Mouse (Mus musculus): ENCODE measurements around the gene Slc39a11. TPM values are rescaled to one million over a fixed set of nuclear protein-coding genes. Genes with fewer than 3 reads are reported as not detected.

Slc39a11 gene
- total and polyA plus RNA-seq, 3 experiments: 43.2 to 54.4 (median 51.0) TPM

DNA sequence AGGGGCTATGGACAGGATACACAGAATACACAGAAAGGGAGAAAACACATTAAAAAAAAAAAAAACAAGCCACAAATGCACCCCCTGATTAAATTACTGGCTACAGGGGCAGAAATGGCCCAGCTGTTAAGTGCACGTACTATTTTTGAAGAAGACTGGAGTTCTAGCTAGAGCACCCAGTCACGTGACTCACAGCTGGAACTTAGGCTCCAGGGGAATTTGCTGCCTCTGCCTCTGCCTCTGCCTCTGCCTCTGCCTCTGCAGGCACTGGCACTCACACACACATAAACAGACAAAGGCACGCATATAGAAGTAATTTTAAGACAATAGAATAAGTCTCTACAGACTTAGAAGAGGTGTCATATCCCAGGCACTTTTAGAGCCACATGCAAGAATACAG, 224.4 kb downstream of the Slc39a11 start:
- H3K4me1 ChIP-seq (ENCODE audit: control insufficient read depth in 1 of 2, insufficient read depth in 2 of 2): peaks cover 0 to 20% of the 10 kb centered on the region in 2 experiments; a peak in 2 of 4 replicates
- TF ChIP-seq JUND (conservative IDR thresholded peaks at IDR 0.05; ENCODE audit: low read depth, low read length) (no peak), HCFC1 (IDR thresholded peaks at IDR 0.05; ENCODE audit: low read depth, low read length) (no peak), ZC3H11A (IDR thresholded peaks at IDR 0.05; ENCODE audit: low read depth, low read length) (no peak), USF2 (conservative IDR thresholded peaks at IDR 0.05; ENCODE audit: low read depth, low read length) (no peak), ZKSCAN1 (IDR thresholded peaks at IDR 0.05; ENCODE audit: borderline replicate concordance, low read depth, low read length) (no peak), EP300 (IDR thresholded peaks at IDR 0.05; ENCODE audit: low read length) (no peak), MEF2A (IDR thresholded peaks at IDR 0.05; ENCODE audit: borderline replicate concordance, low read depth, low read length) (no peak), TBP (conservative IDR thresholded peaks at IDR 0.05; ENCODE audit: low read depth, low read length) (no peak), TCF12 (IDR thresholded peaks at IDR 0.05; ENCODE audit: low read depth, low read length) (no peak), SIN3A (IDR thresholded peaks at IDR 0.05; ENCODE audit: low read length) (no peak), CTCF (conservative IDR thresholded peaks at IDR 0.05 in 1 of 2, IDR thresholded peaks at IDR 0.05 in 1 of 2; ENCODE audit: low read depth in 2 of 2, low read length in 2 of 2) (no peak), MXI1 (IDR thresholded peaks at IDR 0.05; ENCODE audit: low read depth, low read length) (no peak)
- no peaks in the 10 kb centered on the region for H3K27me3 ChIP-seq (replicated peaks)
- H3K36me3 ChIP-seq (replicated peaks in 1 of 2; ENCODE audit: control insufficient read depth in 1 of 2, insufficient read depth in 1 of 2, low read length in 1 of 2): peaks cover 5 to 52% of the 10 kb centered on the region in 2 experiments
- in situ Hi-C loops (cut with MboI; ENCODE audit: low pct_ligation_motif_present, low pct_unique_long_range_greater_than_20kb, low sequenced_read_pairs) (no loop called here), dilution Hi-C loops (cut with MboI; ENCODE audit: extremely low pct_ligation_motif_present, extremely low pct_unique_long_range_greater_than_20kb, low sequenced_read_pairs) (no loop called here)
- no peak overlapping the region for H3K9ac ChIP-seq (ENCODE audit: insufficient read depth, low read depth)
- no peak overlapping the region for H3K4me2 ChIP-seq (ENCODE audit: insufficient read depth, low read depth, poor library complexity, severe bottlenecking)
- no peak overlapping the region for H3K27ac ChIP-seq (ENCODE audit: insufficient read depth, low read depth)
- peaks cover 2% of the 10 kb centered on the region for H3K9me3 ChIP-seq (replicated peaks; ENCODE audit: low read length)
- no peak for DNase-seq (ENCODE audit: extremely low read depth)
- no peaks in the 10 kb centered on the region for H3K79me2 ChIP-seq (replicated peaks; ENCODE audit: control insufficient read depth, extremely low read depth, insufficient read depth, poor library complexity, severe bottlenecking)
- no peak overlapping the region for H3K4me3 ChIP-seq (replicated peaks in 1 of 3; ENCODE audit: low read depth in 2 of 3, low read length in 2 of 3, poor library complexity in 1 of 3)

DNA sequence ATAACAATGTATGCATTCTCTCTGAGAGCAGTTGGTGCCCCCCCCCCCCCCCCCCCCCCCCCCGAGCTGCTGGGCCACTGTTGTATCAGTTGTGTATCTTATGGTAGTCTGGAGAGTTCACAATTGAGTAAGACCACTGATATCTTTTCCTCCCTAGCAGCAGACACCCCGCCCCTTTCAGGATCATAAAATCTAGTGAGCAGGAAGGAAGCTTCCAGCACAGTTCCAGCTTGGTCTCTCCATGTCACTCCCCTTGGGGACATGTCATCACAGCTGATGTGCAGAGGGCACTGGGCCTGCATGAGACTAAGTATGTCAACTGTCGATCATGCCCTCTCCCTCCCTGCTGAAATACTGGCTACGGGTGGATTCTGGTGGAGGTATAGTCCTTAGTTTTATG, 225.1 kb downstream of the Slc39a11 start:
- in situ Hi-C loops (cut with MboI; ENCODE audit: low pct_ligation_motif_present, low pct_unique_long_range_greater_than_20kb, low sequenced_read_pairs): no loop called here
- peaks cover 7 to 54% of the 10 kb centered on the region in 2 experiments for H3K36me3 ChIP-seq (replicated peaks in 1 of 2; ENCODE audit: control insufficient read depth in 1 of 2, insufficient read depth in 1 of 2, low read length in 1 of 2)
- peaks cover 2% of the 10 kb centered on the region for H3K9me3 ChIP-seq (replicated peaks; ENCODE audit: low read length)
- no peaks in the 10 kb centered on the region for H3K79me2 ChIP-seq (replicated peaks; ENCODE audit: control insufficient read depth, extremely low read depth, insufficient read depth, poor library complexity, severe bottlenecking)
- H3K4me3 ChIP-seq (replicated peaks in 1 of 3; ENCODE audit: low read depth in 2 of 3, low read length in 2 of 3, poor library complexity in 1 of 3): no peak overlapping the region
- peaks cover 0 to 20% of the 10 kb centered on the region in 2 experiments; a peak in 2 of 4 replicates for H3K4me1 ChIP-seq (ENCODE audit: control insufficient read depth in 1 of 2, insufficient read depth in 2 of 2)
- H3K27ac ChIP-seq (ENCODE audit: insufficient read depth, low read depth): no peak overlapping the region
- dilution Hi-C loops (cut with MboI; ENCODE audit: extremely low pct_ligation_motif_present, extremely low pct_unique_long_range_greater_than_20kb, low sequenced_read_pairs): no loop called here
- H3K4me2 ChIP-seq (ENCODE audit: insufficient read depth, low read depth, poor library complexity, severe bottlenecking): no peak overlapping the region
- no peak overlapping the region for H3K9ac ChIP-seq (ENCODE audit: insufficient read depth, low read depth)
- DNase-seq (ENCODE audit: extremely low read depth): no peak
- no peaks in the 10 kb centered on the region for H3K27me3 ChIP-seq (replicated peaks)
- TF ChIP-seq MAZ (IDR thresholded peaks at IDR 0.05; ENCODE audit: low read depth, low read length): no peak
- TF ChIP-seq MEF2A (IDR thresholded peaks at IDR 0.05; ENCODE audit: borderline replicate concordance, low read depth, low read length): no peak
- TF ChIP-seq IRF4 (IDR thresholded peaks at IDR 0.05; ENCODE audit: low read depth, low read length): no peak
- no peak for TF ChIP-seq RAD21 (IDR thresholded peaks at IDR 0.05; ENCODE audit: low read depth, low read length)
- no peak for TF ChIP-seq ELF1 (IDR thresholded peaks at IDR 0.05; ENCODE audit: low read depth, low read length)
- no peak for TF ChIP-seq SIN3A (IDR thresholded peaks at IDR 0.05; ENCODE audit: low read length)
- no peak for TF ChIP-seq ZMIZ1 (IDR thresholded peaks at IDR 0.05; ENCODE audit: low read depth, low read length)
- TF ChIP-seq CTCF (conservative IDR thresholded peaks at IDR 0.05 in 1 of 2, IDR thresholded peaks at IDR 0.05 in 1 of 2; ENCODE audit: low read depth in 2 of 2, low read length in 2 of 2): no peak
- TF ChIP-seq TCF12 (IDR thresholded peaks at IDR 0.05; ENCODE audit: low read depth, low read length): no peak
- no peak for TF ChIP-seq JUND (conservative IDR thresholded peaks at IDR 0.05; ENCODE audit: low read depth, low read length)
- no peak for TF ChIP-seq ZC3H11A (IDR thresholded peaks at IDR 0.05; ENCODE audit: low read depth, low read length)
- no peak for TF ChIP-seq MXI1 (IDR thresholded peaks at IDR 0.05; ENCODE audit: low read depth, low read length)
- TF ChIP-seq MYC (IDR thresholded peaks at IDR 0.05; ENCODE audit: low read depth, low read length): no peak

Data from CH12.LX (cell line).